Mouse (Mus musculus) limb, embryonic 13.5 days (tissue): ENCODE results near the gene Cdhr4. TPM values are rescaled to one million over a fixed set of nuclear protein-coding genes. Genes with fewer than 3 reads are reported as not detected.

Experiments used
- ATAC-seq: fragments of 200-750 bp; cut with Nextera tagmentation; 2 replicates; pipeline ENCODE4 v1.8.0; 2017; ENCODE audit warnings: low read depth, moderate number of reproducible peaks, moderate TSS enrichment; ENCODE audit not compliant: low FRiP score
- H3K27ac ChIP-seq: fragments of 300-500 bp; sonication (generic); 2 replicates; pipeline ENCODE4 v1.5.1; 2015; ENCODE audit warnings: inconsistent platforms, mild to moderate bottlenecking, moderate library complexity
- H3K27me3 ChIP-seq: fragments of 300-500 bp; sonication (generic); 2 replicates; pipeline ENCODE4 v1.6.1; 2015; ENCODE audit warnings: mild to moderate bottlenecking, inconsistent platforms
- H3K36me3 ChIP-seq: fragments of 300-500 bp; sonication (generic); 2 replicates; pipeline ENCODE4 v1.6.1; 2015; ENCODE audit warnings: inconsistent platforms, mild to moderate bottlenecking, moderate library complexity
- H3K4me1 ChIP-seq: fragments of 300-500 bp; sonication (generic); 2 replicates; pipeline ENCODE4 v1.6.1; 2015; ENCODE audit warnings: inconsistent platforms
- H3K4me2 ChIP-seq: fragments of 300-500 bp; sonication (generic); replicated peaks from 2 replicates; pipeline ENCODE4 v1.6.1; 2015; ENCODE audit warnings: inconsistent platforms, mild to moderate bottlenecking, moderate library complexity
- H3K4me3 ChIP-seq: fragments of 300-500 bp; sonication (generic); 2 replicates; pipeline ENCODE4 v1.5.1; 2015; ENCODE audit warnings: moderate library complexity, mild to moderate bottlenecking, inconsistent platforms
- H3K9ac ChIP-seq: fragments of 300-500 bp; sonication (generic); 2 replicates; pipeline ENCODE4 v1.6.1; 2015; ENCODE audit warnings: mild to moderate bottlenecking, inconsistent platforms
- H3K9me3 ChIP-seq: fragments of 300-500 bp; sonication (generic); 2 replicates; pipeline ENCODE4 v1.6.1; 2016; ENCODE audit warnings: inconsistent platforms
- WGBS: fragments of 180-500 bp; shearing (Covaris S2); methylation state at CpG from one replicate; pipeline ENCODE4 v1.1.7; 2015; 5-methylcytosine and 5-hydroxymethylcytosine counted together
- polyA plus RNA-seq: library from polyadenylated mRNA; unstranded; fragments of >200 nt; fragmentation: Nextera tagmentation; extraction: Ambion mirVana; gene quantifications from 2 replicates; pipeline ENCODE4 v1.2.1, GENCODE M21; 2015

Gene Cdhr4
- polyA plus RNA-seq, 1 experiment from 2014 or later = 18.2 TPM

- no peak for ATAC-seq
- no peak overlapping the region for H3K27ac ChIP-seq
- peaks cover 72% of the 10 kb centered on the region for H3K36me3 ChIP-seq
- no peak overlapping the region for H3K4me3 ChIP-seq
- WGBS = 97% methylated on average over 3 of the region's 3 CpGs
- H3K4me1 ChIP-seq = no peaks in the 10 kb centered on the region
- H3K27me3 ChIP-seq = no peaks in the 10 kb centered on the region
- 0 out of 2 replicates have a peak, but pooled peaks cover 3% of the 10 kb centered on the region for H3K9me3 ChIP-seq
- no peak overlapping the region for H3K9ac ChIP-seq
- no peak overlapping the region for H3K4me2 ChIP-seq
Measured at GRCm38 (mm10) chr9:108027867-108028266, 35.6 kb downstream of the Cdhr4 start.

- 92% methylated on average over 5 of the region's 5 CpGs for WGBS
- H3K9me3 ChIP-seq = 0 out of 2 replicates have a peak, but pooled peaks cover 3% of the 10 kb centered on the region
- H3K27me3 ChIP-seq = no peaks in the 10 kb centered on the region
- no peak overlapping the region for H3K27ac ChIP-seq
- ATAC-seq = no peak
- H3K4me2 ChIP-seq = no peak overlapping the region
- H3K4me3 ChIP-seq = no peak overlapping the region
- H3K36me3 ChIP-seq = peaks cover 73% of the 10 kb centered on the region
- H3K4me1 ChIP-seq = no peaks in the 10 kb centered on the region
- no peak overlapping the region for H3K9ac ChIP-seq
Measured at GRCm38 (mm10) chr9:108032126-108032525, 39.8 kb downstream of the Cdhr4 start.

- Histone ChIP-seq H3K4me3 (no peak overlapping the region), H3K9ac (no peak overlapping the region), H3K4me2 (no peak overlapping the region), H3K9me3 (no peaks in the 10 kb centered on the region), H3K27ac (no peak overlapping the region), H3K4me1 (no peaks in the 10 kb centered on the region), H3K36me3 (peaks cover 74% of the 10 kb centered on the region), H3K27me3 (no peaks in the 10 kb centered on the region)
- 95% methylated on average over 2 of the region's 2 CpGs for WGBS
- ATAC-seq = no peak
Measured at GRCm38 (mm10) chr9:108035331-108036156, 43.2 kb downstream of the Cdhr4 start.

GRCm38 (mm10) chr9:108044751-108045492 is 52.6 kb downstream of the Cdhr4 start:
- Histone ChIP-seq H3K4me2 (no peak overlapping the region), H3K9me3 (no peaks in the 10 kb centered on the region), H3K9ac (no peak overlapping the region), H3K4me1 (peaks cover 19% of the 10 kb centered on the region), H3K27me3 (no peaks in the 10 kb centered on the region), H3K4me3 (no peak overlapping the region), H3K36me3 (peaks cover 67% of the 10 kb centered on the region), H3K27ac (no peak overlapping the region)
- 93% methylated on average over 8 of the region's 8 CpGs for WGBS
- no peak for ATAC-seq

- WGBS = 90% methylated on average over 4 of the region's 4 CpGs
- Histone ChIP-seq H3K4me2 (no peak overlapping the region), H3K36me3 (peaks cover 69% of the 10 kb centered on the region), H3K4me3 (no peak overlapping the region), H3K27ac (no peak overlapping the region), H3K4me1 (peaks cover 23% of the 10 kb centered on the region), H3K9me3 (no peaks in the 10 kb centered on the region), H3K9ac (0 out of 2 replicates have a peak overlapping the region, but pooled peaks have one; percentile 26), H3K27me3 (no peaks in the 10 kb centered on the region)
- ATAC-seq = no peak
Measured at GRCm38 (mm10) chr9:108046582-108046981, 54.3 kb downstream of the Cdhr4 start.

- no peaks in the 10 kb centered on the region for H3K27me3 ChIP-seq
- peaks cover 30% of the 10 kb centered on the region for H3K4me1 ChIP-seq
- H3K9me3 ChIP-seq = no peaks in the 10 kb centered on the region
- ATAC-seq = no peak
- H3K36me3 ChIP-seq = peaks cover 65% of the 10 kb centered on the region
- 0 out of 2 replicates have a peak overlapping the region, but pooled peaks have one; percentile 67 for H3K27ac ChIP-seq
- H3K4me3 ChIP-seq = peak overlapping the region; percentile 81
- peak overlapping the region; percentile 92 for H3K4me2 ChIP-seq
- WGBS = 47% methylated on average over 17 of the region's 17 CpGs
- H3K9ac ChIP-seq = peak overlapping the region; percentile 48; the same call in 1 of the 2 replicates
Measured at GRCm38 (mm10) chr9:108047601-108048565, 55.6 kb downstream of the Cdhr4 start.

GRCm38 (mm10) chr9:108048566-108048955 is 56.3 kb downstream of the Cdhr4 start:
- peak overlapping the region; percentile 92 for H3K4me2 ChIP-seq
- H3K27me3 ChIP-seq = no peaks in the 10 kb centered on the region
- H3K9me3 ChIP-seq = no peaks in the 10 kb centered on the region
- peaks cover 62% of the 10 kb centered on the region for H3K36me3 ChIP-seq
- H3K27ac ChIP-seq = peak overlapping the region; percentile 67; the same call in 1 of the 2 replicates
- WGBS = 2% methylated on average over 19 of the region's 19 CpGs
- peaks cover 37% of the 10 kb centered on the region for H3K4me1 ChIP-seq
- no peak; the same call in 1 of the 2 replicates for ATAC-seq
- peak overlapping the region; percentile 48; the same call in 1 of the 2 replicates for H3K9ac ChIP-seq
- peak overlapping the region; percentile 81 for H3K4me3 ChIP-seq

GRCm38 (mm10) chr9:108049016-108049455 is 56.7 kb downstream of the Cdhr4 start, which contains the start of gene Gmppb:
Gene Gmppb, plus strand, starts transcription at chr9:108049242.
- Histone ChIP-seq H3K9ac (peak within 1 kb of the TSS; percentile 83), H3K9me3 (no peaks in the 10 kb centered on the region), H3K4me2 (peak within 1 kb of the TSS; percentile 92), H3K27me3 (no peaks in the 10 kb centered on the region), H3K36me3 (peaks cover 65% of the 10 kb centered on the region), H3K4me1 (peaks cover 38% of the 10 kb centered on the region), H3K4me3 (peak within 1 kb of the TSS; percentile 81), H3K27ac (peak within 1 kb of the TSS; percentile 67)
- ATAC-seq = peak; percentile 94
- WGBS = 0% methylated on average over 32 of the region's 39 CpGs

Other genes starting within 250 kb of the Cdhr4 start
- 257 and 270 TPM in 2 replicates for gene Rbm5, start 221.5 kb upstream of the Cdhr4 start, polyA plus RNA-seq
- 94.7 and 97.7 TPM in 2 replicates for gene Rbm6, start 119.3 kb upstream of the Cdhr4 start, polyA plus RNA-seq
- 11.0 and 13.4 TPM in 2 replicates for gene Mon1a, start 104.3 kb upstream of the Cdhr4 start, polyA plus RNA-seq
- gene Mst1r, start 85.6 kb upstream of the Cdhr4 start, polyA plus RNA-seq = 3.2 and 3.3 TPM in 2 replicates
- gene Actl11, start 64.0 kb upstream of the Cdhr4 start, polyA plus RNA-seq = not detected in 2 replicates
- 9.8 and 10.0 TPM in 2 replicates for gene Camkv, start 56.8 kb upstream of the Cdhr4 start, polyA plus RNA-seq
- gene Traip, start 42.4 kb upstream of the Cdhr4 start, polyA plus RNA-seq = 26.1 TPM in 2 replicates
- gene Uba7, start 17.0 kb upstream of the Cdhr4 start, polyA plus RNA-seq = 34.6 and 35.4 TPM in 2 replicates
- gene Gm20661, start 9.4 kb upstream of the Cdhr4 start, polyA plus RNA-seq = 11.3 and 13.2 TPM in 2 replicates
- gene Inka1, start 6.6 kb upstream of the Cdhr4 start, polyA plus RNA-seq = 121 and 131 TPM in 2 replicates
- 0.68 and 1.2 TPM in 2 replicates for gene Gm20662, start 3.9 kb downstream of the Cdhr4 start, polyA plus RNA-seq
- 70.1 and 72.8 TPM in 2 replicates for gene Ip6k1, start 10.0 kb downstream of the Cdhr4 start, polyA plus RNA-seq
- gene Gmppb, start 56.7 kb downstream of the Cdhr4 start, polyA plus RNA-seq = 34.1 and 36.2 TPM in 2 replicates
- 3.1 and 4.4 TPM in 2 replicates for gene Amigo3, start 60.7 kb downstream of the Cdhr4 start, polyA plus RNA-seq
- gene Mst1, start 87.9 kb downstream of the Cdhr4 start, polyA plus RNA-seq = 0.20 and 0.51 TPM in 2 replicates
- 31.2 and 35.2 TPM in 2 replicates for gene Rnf123, start 90.8 kb downstream of the Cdhr4 start, polyA plus RNA-seq
- 42.5 and 47.3 TPM in 2 replicates for gene Apeh, start 102.1 kb downstream of the Cdhr4 start, polyA plus RNA-seq
- 0.88 and 0.89 TPM in 2 replicates for gene Bsn, start 197.9 kb downstream of the Cdhr4 start, polyA plus RNA-seq